Mouse (Mus musculus) CD8-positive naive resting alpha-beta T cell, adult 2 months (primary cell): ENCODE data around the gene Trim37.

ENCODE experiments used
- DNase-seq, 2 experiments: peaks; one replicate each; pipeline ENCODE4 v3.0.0; 2022; ENCODE audit warnings: low read depth in 2 of 2, low spot score in 2 of 2

Gene Trim37

GRCm38 (mm10) chr11:87126824-87127816 is at the start of gene Trim37:
Gene Trim37 (plus strand): TSS chr11:87127077.
- peak; percentile 62 to 71 for DNase-seq

- no peak for DNase-seq
These were observed 43.2 kb upstream of the Trim37 start for GRCm38 (mm10) chr11:87083712-87084111.

DNA sequence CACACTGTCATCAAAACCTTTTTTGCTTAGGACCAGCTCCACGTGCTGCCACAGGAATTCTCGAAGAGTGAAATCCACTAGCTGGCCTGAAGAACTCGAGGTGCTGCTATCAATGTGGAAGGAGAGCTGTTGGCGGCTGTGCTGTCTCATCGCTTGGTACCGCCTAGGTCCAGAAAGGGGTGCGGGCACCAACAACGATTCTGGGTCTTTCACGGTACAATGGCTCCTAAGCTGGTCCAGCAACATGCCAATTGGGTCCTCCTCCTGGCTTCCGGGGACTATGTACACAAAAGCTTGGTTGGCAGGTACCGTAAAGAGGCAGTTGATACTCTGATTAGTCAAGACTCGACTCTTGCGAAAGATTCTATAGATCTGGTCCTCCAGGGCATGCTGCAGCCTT is 41.4 kb upstream of the Trim37 start:
- DNase-seq = no peak

- peak; percentile 68 to 78 for DNase-seq
These were observed 40.4 kb upstream of the Trim37 start, which contains the start of gene Smg8 for GRCm38 (mm10) chr11:87086290-87086984. Gene Smg8 (minus strand): TSS chr11:87086774.

DNA sequence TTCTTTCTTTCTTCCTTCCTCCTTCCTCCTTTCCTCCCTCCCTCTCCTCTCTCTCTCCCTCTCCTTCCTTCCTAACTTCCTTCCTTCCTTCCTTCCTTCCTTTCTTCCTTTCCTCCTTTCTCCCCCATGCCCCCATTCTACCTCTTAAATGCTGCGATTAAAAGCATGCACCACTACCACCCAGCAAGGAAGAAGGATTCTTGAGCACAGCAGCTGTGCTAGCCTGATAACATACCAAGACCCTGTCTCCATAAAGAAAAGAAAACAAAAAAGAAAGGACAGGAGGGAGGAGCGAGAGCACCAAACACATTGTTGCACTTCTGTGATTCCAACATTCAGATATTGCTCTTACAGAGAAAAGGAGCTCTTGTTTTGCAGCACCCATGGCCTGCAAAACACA is 39.7 kb upstream of the Trim37 start:
- DNase-seq = no peak

DNA sequence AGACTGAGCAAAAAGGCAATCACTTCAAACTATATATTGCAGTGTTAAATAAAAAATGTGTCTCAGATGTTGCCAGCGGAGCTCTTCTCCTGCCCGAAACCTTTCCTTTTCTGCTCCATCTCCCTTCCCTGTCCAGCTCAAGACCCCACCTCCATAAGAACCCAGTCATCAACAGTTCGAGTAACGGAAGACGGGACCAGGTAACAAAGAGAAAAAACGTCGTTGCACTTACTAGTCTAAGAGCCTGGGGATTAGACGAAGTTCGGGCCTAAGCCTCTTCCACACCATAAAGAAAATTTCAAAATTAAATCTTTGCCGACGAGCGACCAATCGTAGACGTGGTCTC is 18.5 kb upstream of the Trim37 start, which contains the start of gene Prr11:
Prr11 (minus strand) TSS at position 300 of the 346 bp plus-strand sequence.
- no peak for DNase-seq

- peak; percentile 96 to 97 for DNase-seq
These were observed 17.9 kb upstream of the Trim37 start, which contains the start of gene Ska2 for GRCm38 (mm10) chr11:87108755-87109518. Gene Ska2 (plus strand): TSS chr11:87109234.

DNA sequence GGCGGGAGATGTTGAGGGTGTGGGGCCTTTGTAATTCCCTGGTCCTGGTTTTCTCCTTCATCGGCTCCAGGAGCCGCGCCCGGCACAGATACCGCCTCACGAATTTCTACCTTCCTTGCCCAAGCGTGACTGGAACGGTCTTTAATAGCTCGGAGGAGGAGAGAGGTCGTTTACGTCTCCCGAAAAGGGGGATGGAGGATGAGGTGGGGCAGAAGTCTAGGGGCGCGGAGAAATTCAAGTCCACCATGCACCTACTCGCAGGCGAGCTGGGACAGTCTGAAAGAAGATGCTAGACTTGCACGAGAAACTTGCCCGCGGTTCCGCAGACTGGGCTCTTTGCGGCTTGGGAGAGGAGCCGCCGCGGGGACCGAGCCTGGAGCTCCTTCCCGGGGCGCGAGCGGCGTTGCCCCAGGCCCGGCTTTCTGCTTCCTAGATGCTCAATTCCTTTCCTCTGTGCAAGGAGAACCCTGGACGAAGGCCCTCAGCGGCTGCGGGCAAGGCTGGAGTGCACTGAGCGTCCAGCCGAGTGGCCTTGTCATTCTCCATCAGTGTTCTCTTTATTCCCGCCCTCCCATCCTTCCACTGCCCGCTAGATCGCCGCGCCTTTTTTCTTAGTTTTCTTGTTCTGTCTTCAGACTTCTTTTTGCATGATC is 17.2 kb upstream of the Trim37 start:
- no peak for DNase-seq

GRCm38 (mm10) chr11:87110172-87110909 is 16.5 kb upstream of the Trim37 start:
- DNase-seq = no peak

DNA sequence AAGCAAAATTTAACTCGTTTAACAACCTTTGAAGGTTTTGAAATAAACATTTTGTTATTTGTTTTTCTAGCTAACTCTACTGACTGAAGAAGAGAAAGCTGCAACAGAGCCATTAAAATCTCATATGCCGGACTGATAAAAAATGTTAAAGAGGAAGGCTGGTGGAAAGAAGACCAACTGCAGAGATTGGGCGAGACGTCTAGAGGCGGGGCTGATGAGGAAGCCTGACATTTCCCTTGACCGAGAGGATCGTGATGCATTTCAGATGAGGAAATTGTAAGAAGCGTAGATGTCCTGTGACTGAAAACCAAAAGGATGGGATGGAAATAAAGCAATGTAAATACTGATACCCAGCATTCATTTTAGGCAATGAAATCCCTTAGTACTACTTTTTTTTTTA is 5.0 kb upstream of the Trim37 start:
- DNase-seq = no peak

DNA sequence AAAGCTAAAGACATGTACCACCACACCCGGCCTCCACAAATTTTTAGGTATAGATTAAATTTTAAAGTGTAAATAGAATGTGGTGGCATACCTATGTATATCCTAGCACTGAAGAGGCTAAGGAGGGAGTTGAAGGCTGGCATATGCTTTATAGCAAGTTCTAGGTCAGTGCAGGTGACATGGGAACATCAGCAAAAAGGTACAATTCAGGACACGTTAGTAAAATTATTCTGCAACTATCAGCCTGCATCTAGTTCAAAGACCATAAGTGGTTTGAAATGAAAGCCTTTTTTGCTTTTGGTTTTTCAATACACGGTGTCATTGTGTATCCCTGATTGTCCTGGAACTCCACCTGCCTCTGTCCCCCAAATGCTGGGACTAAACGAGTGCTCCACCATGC is 1.3 kb upstream of the Trim37 start:
- DNase-seq = no peak

GRCm38 (mm10) chr11:87126281-87126823 is 525 bp upstream of the Trim37 start:
- no peak for DNase-seq

DNA sequence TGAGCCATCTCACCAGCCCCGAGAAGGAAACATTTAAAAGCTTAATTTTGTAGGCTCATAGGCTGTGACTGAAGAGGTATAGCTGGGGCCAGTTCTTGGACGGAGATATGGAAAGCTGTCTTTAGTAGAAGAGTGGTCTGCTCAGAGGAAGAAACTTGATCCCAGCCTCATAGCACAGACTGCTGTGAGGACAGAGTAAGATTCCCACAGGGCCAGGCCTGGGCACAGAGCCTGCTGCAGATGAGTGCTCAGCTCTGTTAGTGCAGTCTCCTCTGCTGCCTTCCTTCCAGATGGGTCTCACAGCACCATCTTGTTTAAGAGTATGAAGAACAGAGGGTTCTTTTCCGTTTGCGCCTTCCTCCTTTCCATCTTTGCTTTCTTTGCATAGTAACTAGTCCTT is 9.4 kb downstream of the Trim37 start:
- DNase-seq = no peak

DNA sequence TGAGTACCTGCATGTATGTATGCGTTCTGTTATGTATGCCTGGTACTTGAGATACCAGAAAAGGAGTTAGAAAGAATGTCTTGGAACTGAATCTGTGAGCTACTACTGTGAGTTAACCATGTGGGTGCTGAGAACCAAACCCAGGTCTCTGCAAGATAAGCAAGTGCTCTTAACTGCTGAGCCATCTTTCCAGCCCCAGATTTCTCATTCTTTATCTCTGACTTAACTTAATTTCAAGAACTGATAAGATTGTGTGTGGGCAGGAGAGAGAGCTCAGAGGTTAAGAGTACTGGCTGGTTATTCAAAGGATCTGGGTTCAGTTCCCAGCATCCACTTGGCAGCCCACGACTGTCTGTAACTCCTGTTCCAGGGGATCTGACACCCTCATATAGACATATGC is 31.1 kb downstream of the Trim37 start:
- DNase-seq = no peak

GRCm38 (mm10) chr11:87162687-87163086 is 35.8 kb downstream of the Trim37 start:
- no peak for DNase-seq

GRCm38 (mm10) chr11:87163751-87164150 is 36.9 kb downstream of the Trim37 start:
- no peak for DNase-seq

DNA sequence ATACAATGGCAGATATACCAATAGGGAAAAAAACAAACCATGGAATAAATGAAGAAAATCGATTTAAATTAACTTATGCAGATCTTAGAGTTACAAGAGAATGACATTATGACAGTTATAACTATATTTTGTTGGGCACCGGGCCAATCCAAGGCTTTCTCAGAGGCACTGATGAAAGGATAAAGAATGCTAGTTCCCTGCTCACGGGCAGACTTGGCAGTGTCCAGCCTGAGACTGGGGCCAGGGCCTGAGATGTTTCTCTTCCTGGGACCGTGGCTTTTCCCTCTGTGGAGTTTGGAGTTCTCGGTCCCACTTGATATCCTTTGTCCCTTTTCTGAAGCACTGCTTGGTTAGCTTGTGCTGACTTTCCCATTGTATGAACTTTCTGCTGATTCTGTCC is 46.7 kb downstream of the Trim37 start:
- DNase-seq = no peak

DNA sequence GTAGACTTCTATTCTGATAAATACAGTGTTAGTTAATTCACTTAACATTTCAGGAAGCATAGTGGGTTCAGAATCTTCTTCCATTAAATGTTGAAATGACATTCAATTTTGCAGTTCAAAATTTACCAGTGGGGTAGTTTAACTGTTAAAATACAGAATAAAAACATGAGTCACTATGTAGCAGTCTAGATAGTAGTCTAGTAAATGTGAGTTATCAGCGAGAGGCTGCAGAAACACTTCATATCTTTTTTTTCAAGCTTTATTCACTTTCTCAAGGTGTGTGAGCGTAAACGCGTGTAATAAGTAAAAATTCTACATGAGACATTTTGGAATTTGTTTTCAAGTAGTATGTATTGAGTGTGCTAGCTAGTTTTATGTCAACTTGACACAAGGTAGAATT is 48.2 kb downstream of the Trim37 start:
- DNase-seq = no peak

DNA sequence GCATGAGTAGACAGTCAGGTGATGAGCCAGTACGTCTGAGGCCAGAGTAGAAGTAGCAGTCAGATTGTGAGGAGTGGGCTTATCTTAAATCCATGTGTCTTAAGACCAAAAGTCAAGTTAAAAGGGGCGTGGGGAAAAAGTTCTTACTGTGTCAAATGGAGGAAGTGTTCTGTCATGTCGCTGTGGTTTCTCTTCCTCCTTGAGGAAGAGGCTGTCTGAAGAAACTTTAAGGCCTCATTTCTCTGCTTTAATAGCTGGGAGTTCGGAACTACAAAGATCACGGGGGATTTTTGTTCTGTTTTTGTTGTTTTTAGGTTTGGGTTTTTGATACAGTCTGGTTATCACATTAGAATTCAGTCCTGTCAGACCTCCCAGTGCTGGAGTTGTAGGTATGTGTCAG is 85.4 kb downstream of the Trim37 start:
- no peak for DNase-seq

- DNase-seq = no peak
These were observed 95.8 kb downstream of the Trim37 start for GRCm38 (mm10) chr11:87222686-87223085.
